Comparison of ENCODE assay signal across 11 mouse cellular contexts in the genomic region with DNA sequence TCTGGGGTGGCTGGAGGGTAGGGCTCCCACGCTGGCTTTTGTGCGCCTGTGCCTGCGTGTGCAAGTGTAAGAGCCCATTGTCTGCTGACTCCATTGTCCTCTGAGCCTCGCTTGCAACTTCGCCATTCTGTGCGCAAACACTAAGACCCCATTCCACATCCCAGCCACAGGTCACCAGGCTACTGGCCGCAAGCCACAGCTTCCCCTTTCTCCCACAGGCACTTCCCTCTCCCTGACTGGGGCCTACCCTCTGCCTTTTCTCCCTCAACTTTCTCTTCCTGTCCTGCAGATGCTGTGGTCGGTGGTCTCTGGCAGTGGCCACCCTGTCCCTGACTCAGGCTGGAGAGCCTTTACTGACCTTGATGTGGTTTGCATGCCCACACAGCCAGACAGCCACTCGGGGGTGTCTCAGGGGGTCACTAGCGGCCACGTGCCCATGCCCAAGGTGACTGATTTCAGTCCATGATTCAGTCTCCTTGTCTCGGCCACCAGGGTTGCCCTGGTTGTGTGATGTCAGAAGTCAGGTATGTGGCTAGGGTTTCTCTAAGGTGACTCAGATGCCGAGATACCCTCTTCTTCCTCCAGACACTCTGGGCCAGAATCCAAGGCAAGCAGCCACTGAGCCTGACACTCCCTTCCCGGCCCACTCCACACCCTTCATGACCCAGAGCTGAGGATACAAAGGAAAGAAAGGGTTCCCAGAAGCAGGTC. TPM values are rescaled to one million over a fixed set of nuclear protein-coding genes. Genes with fewer than 3 reads are reported as not detected.
DNase-seq lines count a peak whose midpoint lies in the region; ATAC-seq and TF ChIP-seq lines count a peak whose summit lies in the region.
"Had no signal": no experiment of that assay in that cellular context is flagged by ENCODE, and none has a peak within 500 bp of the region (broad histone marks: within the 10 kb centered on the region; RNA-seq: fewer than 3 reads in every experiment).

No protein-coding gene starts in this region.

- ATAC-seq in heart, embryonic 11.5 days (replicated peaks; ENCODE audit: insufficient number of reproducible peaks, low FRiP score, low TSS enrichment) = no peak
- ATAC-seq in intestine, embryonic 15.5 days = no peak

- peaks cover 12% of the 10 kb centered on the region for H3K4me1 ChIP-seq in heart, adult 2 months (ENCODE audit: control insufficient read depth, insufficient read depth, low read length)
- peaks cover 12% of the 10 kb centered on the region for H3K4me1 ChIP-seq in heart, embryonic 11.5 days (ENCODE audit: control insufficient read depth, insufficient read depth, low read length)
- peaks cover 48% of the 10 kb centered on the region for H3K4me1 ChIP-seq in bone marrow macrophage, adult 2 months (ENCODE audit: control insufficient read depth, insufficient read depth, low read length)
- peaks cover 7% of the 10 kb centered on the region for H3K4me1 ChIP-seq in intestine, embryonic 15.5 days (replicated peaks)

- no peak overlapping the region for H3K9ac ChIP-seq in heart, adult 2 months (ENCODE audit: low read depth, low read length)
- H3K9ac ChIP-seq in heart, embryonic 11.5 days (ENCODE audit: low read depth, low read length) = no peak overlapping the region
- no peak overlapping the region for H3K9ac ChIP-seq in intestine, embryonic 15.5 days
- H3K9ac ChIP-seq: liver, embryonic 13.5 days had no signal

- 41% methylated on average over 14 of the region's 14 CpGs for whole genome bisulfite sequencing in heart, adult 2 months
- 57% methylated on average over 14 of the region's 14 CpGs for WGBS in heart, embryonic 11.5 days (ENCODE audit: insufficient replicate concordance)
- 61% methylated on average over 14 of the region's 14 CpGs for WGBS in intestine, embryonic 15.5 days

- H3K79me2 ChIP-seq in heart, adult 2 months (replicated peaks; ENCODE audit: control insufficient read depth, insufficient read depth, low read length) = no peaks in the 10 kb centered on the region

- TF ChIP-seq POLR2A in heart, adult 2 months (IDR thresholded peaks at IDR 0.05; ENCODE audit: insufficient read depth, low read depth, low read length) = no peak
- no peak for TF ChIP-seq POLR2A in bone marrow macrophage, adult 2 months (IDR thresholded peaks at IDR 0.05; ENCODE audit: borderline replicate concordance, low read depth, low read length)

- 0 out of 2 replicates have a peak, but pooled peaks have one; percentile 38 for TF ChIP-seq EP300 in heart, adult 2 months (IDR thresholded peaks at IDR 0.05; ENCODE audit: insufficient read depth, low read depth, low read length)

- intact Hi-C loops in heart, adult 2 months (cut with DNase I) = no loop called here

- no peak overlapping the region for H3K4me3 ChIP-seq in heart, adult 2 months
- H3K4me3 ChIP-seq in heart, embryonic 11.5 days (ENCODE audit: low read depth, low read length) = no peak overlapping the region
- peak overlapping the region; percentile 24 for H3K4me3 ChIP-seq in bone marrow macrophage, adult 2 months (ENCODE audit: insufficient read depth, low read length)
- H3K4me3 ChIP-seq in intestine, embryonic 15.5 days (replicated peaks) = no peak overlapping the region
- H3K4me3 ChIP-seq: liver, embryonic 13.5 days had no signal

- no peaks in the 10 kb centered on the region for H3K36me3 ChIP-seq in heart, adult 2 months (ENCODE audit: control insufficient read depth, insufficient read depth, low read length)
- H3K36me3 ChIP-seq in heart, embryonic 11.5 days (ENCODE audit: control insufficient read depth, insufficient read depth, low read length) = no peaks in the 10 kb centered on the region
- no peaks in the 10 kb centered on the region for H3K36me3 ChIP-seq in intestine, embryonic 15.5 days
- H3K36me3 ChIP-seq: liver, embryonic 13.5 days had no signal

- DNase-seq in heart, adult 2 months = peak; percentile 57 to 68
- DNase-seq in 3T3-L1 (ENCODE audit: low read depth, low spot score) = peak; percentile 81
- DNase-seq in lung, postnatal 14 days = peak; percentile 49
- no peak for DNase-seq in ovary, adult 18-20 months (ENCODE audit: low spot score)
- DNase-seq in frontal cortex, postnatal 14 days (ENCODE audit: low spot score in 2 of 2) = no peak
- DNase-seq: cerebellum, postnatal 14 days; liver, embryonic 13.5 days had no signal

- no peak for TF ChIP-seq CTCF in heart, adult 2 months (IDR thresholded peaks at IDR 0.05)
- no peak for TF ChIP-seq CTCF in bone marrow macrophage, adult 2 months (IDR thresholded peaks at IDR 0.05; ENCODE audit: low read depth, low read length)

- peak overlapping the region; percentile 60 for H3K27ac ChIP-seq in heart, adult 2 months
- H3K27ac ChIP-seq in heart, embryonic 11.5 days (ENCODE audit: low read depth, low read length) = no peak overlapping the region
- peak overlapping the region; percentile 72 for H3K27ac ChIP-seq in bone marrow macrophage, adult 2 months (ENCODE audit: insufficient read depth, low read depth, low read length)
- no peak overlapping the region for H3K27ac ChIP-seq in intestine, embryonic 15.5 days
- H3K27ac ChIP-seq: kidney, postnatal 0 days; liver, embryonic 13.5 days had no signal

- no peak overlapping the region for H3K4me2 ChIP-seq in heart, embryonic 11.5 days
- H3K4me2 ChIP-seq in intestine, embryonic 15.5 days (replicated peaks) = no peak overlapping the region
- H3K4me2 ChIP-seq: liver, embryonic 13.5 days had no signal

- H3K27me3 ChIP-seq in heart, adult 2 months (ENCODE audit: control insufficient read depth, insufficient read depth, low read length) = no peaks in the 10 kb centered on the region
- H3K27me3 ChIP-seq in heart, embryonic 11.5 days (ENCODE audit: control insufficient read depth, insufficient read depth, low read length) = no peaks in the 10 kb centered on the region
- H3K27me3 ChIP-seq in intestine, embryonic 15.5 days (replicated peaks) = peaks cover 17% of the 10 kb centered on the region

- no peaks in the 10 kb centered on the region for H3K9me3 ChIP-seq in heart, embryonic 11.5 days (replicated peaks; ENCODE audit: control insufficient read depth, low read length)
- H3K9me3 ChIP-seq in intestine, embryonic 15.5 days = no peaks in the 10 kb centered on the region
- H3K9me3 ChIP-seq: liver, embryonic 13.5 days had no signal

RNA-seq across cellular contexts. Expression of a gene that starts 6.8 kb away (rescaled TPM):
- total RNA-seq in heart, adult 2 months (2021) = 1 to 10 TPM in 1 of 2 experiments, under 1 TPM in 1; 0.89 to 1.1 TPM
- polyA plus RNA-seq in heart, adult 2 months (2012; rRNA removed) = 0.94 and 1.1 TPM in 2 replicates
- polyA plus RNA-seq in heart, embryonic 11.5 days (2014; fragmentation: Nextera tagmentation; extraction: Ambion mirVana) = 0.11 and 0.17 TPM in 2 replicates
- 0.68 TPM in 1 of 2 replicates, not detected in the other for polyA plus RNA-seq in bone marrow macrophage, adult 2 months (2012; ENCODE audit: insufficient read depth, insufficient read length, missing spikeins)
- 0.09 and 0.14 TPM in 2 replicates for polyA plus RNA-seq in intestine, embryonic 15.5 days (2015; fragmentation: Nextera tagmentation; extraction: Ambion mirVana)
- polyA plus RNA-seq: liver, embryonic 13.5 days had no signal

RNA-seq across cellular contexts. Expression of a gene that starts 28.0 kb away (rescaled TPM):
- 10 to 100 TPM; 46.8 to 48.6 TPM for total RNA-seq in heart, adult 2 months (2021)
- 47.1 and 49.1 TPM in 2 replicates for polyA plus RNA-seq in heart, adult 2 months (2012; rRNA removed)
- 72.5 and 74.5 TPM in 2 replicates for polyA plus RNA-seq in heart, embryonic 11.5 days (2014; fragmentation: Nextera tagmentation; extraction: Ambion mirVana)
- 30.7 and 35.4 TPM in 2 replicates for polyA plus RNA-seq in bone marrow macrophage, adult 2 months (2012; ENCODE audit: insufficient read depth, insufficient read length, missing spikeins)
- 51.6 and 52.0 TPM in 2 replicates for polyA plus RNA-seq in intestine, embryonic 15.5 days (2015; fragmentation: Nextera tagmentation; extraction: Ambion mirVana)

RNA-seq across cellular contexts. Expression of a gene that starts 34.2 kb away (rescaled TPM):
- total RNA-seq in heart, adult 2 months (2021) = 100 to 1,000 TPM; 114 to 136 TPM
- polyA plus RNA-seq in heart, adult 2 months (2012; rRNA removed) = 273 and 340 TPM in 2 replicates
- 25.3 and 31.2 TPM in 2 replicates for polyA plus RNA-seq in heart, embryonic 11.5 days (2014; fragmentation: Nextera tagmentation; extraction: Ambion mirVana)
- 1.4 and 2.0 TPM in 2 replicates for polyA plus RNA-seq in bone marrow macrophage, adult 2 months (2012; ENCODE audit: insufficient read depth, insufficient read length, missing spikeins)
- 11.3 and 12.5 TPM in 2 replicates for polyA plus RNA-seq in intestine, embryonic 15.5 days (2015; fragmentation: Nextera tagmentation; extraction: Ambion mirVana)

RNA-seq across cellular contexts. Expression of a gene that starts 36.7 kb away (rescaled TPM):
- under 1 TPM in 1 of 2 experiments, not detected in 1; 0.21 TPM for total RNA-seq in heart, adult 2 months (2021)
- 0.09 and 0.33 TPM in 2 replicates for polyA plus RNA-seq in heart, adult 2 months (2012; rRNA removed)
- polyA plus RNA-seq in heart, embryonic 11.5 days (2014; fragmentation: Nextera tagmentation; extraction: Ambion mirVana) = 0.34 TPM in 1 of 2 replicates, not detected in the other
- polyA plus RNA-seq in bone marrow macrophage, adult 2 months (2012; ENCODE audit: insufficient read depth, insufficient read length, missing spikeins) = 0.93 and 4.2 TPM in 2 replicates
- 0.14 and 0.34 TPM in 2 replicates for polyA plus RNA-seq in intestine, embryonic 15.5 days (2015; fragmentation: Nextera tagmentation; extraction: Ambion mirVana)
- polyA plus RNA-seq: liver, embryonic 13.5 days had no signal

RNA-seq across cellular contexts. Expression of a gene that starts 42.7 kb away (rescaled TPM):
- 1 to 10 TPM; 9.3 to 9.7 TPM for total RNA-seq in heart, adult 2 months (2021)
- 4.4 and 4.7 TPM in 2 replicates for polyA plus RNA-seq in heart, adult 2 months (2012; rRNA removed)
- polyA plus RNA-seq in heart, embryonic 11.5 days (2014; fragmentation: Nextera tagmentation; extraction: Ambion mirVana) = 17.6 and 18.9 TPM in 2 replicates
- polyA plus RNA-seq in bone marrow macrophage, adult 2 months (2012; ENCODE audit: insufficient read depth, insufficient read length, missing spikeins) = 7.8 and 8.4 TPM in 2 replicates
- polyA plus RNA-seq in intestine, embryonic 15.5 days (2015; fragmentation: Nextera tagmentation; extraction: Ambion mirVana) = 21.7 and 23.4 TPM in 2 replicates

Comparison
In these comparisons a context has a peak if more than half of its experiments do, and no peak if none do; other contexts are left out.
1. H3K27ac ChIP-seq: peak in heart, adult 2 months (single experiment) and bone marrow macrophage, adult 2 months (single experiment); none in heart, embryonic 11.5 days (single experiment) and intestine, embryonic 15.5 days (single experiment).
2. DNase-seq: peak in heart, adult 2 months (2 of 2), 3T3-L1 (single experiment) and lung, postnatal 14 days (single experiment); none in ovary, adult 18-20 months (single experiment) and frontal cortex, postnatal 14 days (0 of 2).